Mouse (Mus musculus): ENCODE measurements around the gene Ssc5d. TPM values are rescaled to one million over a fixed set of nuclear protein-coding genes. Genes with fewer than 3 reads are reported as not detected.

The Ssc5d gene
- polyA plus RNA-seq, 2 experiments: 0.03 to 0.12 TPM

DNA sequence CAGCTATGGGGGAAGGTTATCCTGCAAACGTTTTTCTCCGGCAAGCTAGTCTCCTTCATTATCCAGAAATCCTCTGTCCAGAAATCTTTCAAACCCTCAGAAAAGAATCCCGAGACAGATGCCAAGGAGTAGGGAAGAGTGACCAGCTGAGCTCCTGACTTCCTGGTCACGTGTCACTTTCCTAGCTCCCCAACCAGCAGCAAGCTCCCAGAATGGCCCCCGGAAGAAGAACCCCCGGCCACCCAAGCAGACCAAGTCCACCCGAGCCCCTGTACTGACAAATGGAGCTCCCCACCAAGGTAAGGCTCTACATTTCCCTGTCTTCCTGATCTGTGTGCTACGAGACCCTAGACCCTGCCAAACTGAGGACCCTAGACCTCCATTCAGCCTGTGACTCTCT, 2.1 kb downstream of the Ssc5d start:
- no peaks in the 10 kb centered on the region for H3K9me3 ChIP-seq (ENCODE audit: control insufficient read depth, low read length)
- H3K4me2 ChIP-seq (ENCODE audit: low read depth): no peak overlapping the region
- peaks cover 19% of the 10 kb centered on the region for H3K27me3 ChIP-seq (ENCODE audit: control insufficient read depth, insufficient read depth, low read length)
- no peak overlapping the region for H3K4me3 ChIP-seq (ENCODE audit: insufficient read depth in 1 of 2, low read depth in 2 of 2, low read length in 2 of 2)
- no peaks in the 10 kb centered on the region; a peak in 1 of 4 replicates for H3K4me1 ChIP-seq (replicated peaks; ENCODE audit: control insufficient read depth in 2 of 2, insufficient read depth in 2 of 2, low read length in 1 of 2)
- H3K9ac ChIP-seq (replicated peaks): no peak overlapping the region
- no peaks in the 10 kb centered on the region for H3K36me3 ChIP-seq (replicated peaks; ENCODE audit: control insufficient read depth, insufficient read depth, low read depth)
- WGBS (ENCODE audit: insufficient replicate concordance): 42% methylated on average over 8 of the region's 8 CpGs
- DNase-seq (ENCODE audit: low read depth in 3 of 3, low spot score in 3 of 3): no peak
- no peak overlapping the region for H3K27ac ChIP-seq
- TF ChIP-seq CTCF (IDR thresholded peaks at IDR 0.05; ENCODE audit: low read depth): no peak
- TF ChIP-seq EP300 (IDR thresholded peaks at IDR 0.05; ENCODE audit: low read depth): no peak
- ATAC-seq (ENCODE audit: insufficient read depth): no peak

- no peak overlapping the region for H3K27ac ChIP-seq
- H3K4me2 ChIP-seq (ENCODE audit: low read depth): no peak overlapping the region
- ATAC-seq (ENCODE audit: insufficient read depth) (no peak), DNase-seq (ENCODE audit: low read depth in 3 of 3, low spot score in 3 of 3) (no peak)
- H3K4me3 ChIP-seq (ENCODE audit: insufficient read depth in 1 of 2, low read depth in 2 of 2, low read length in 2 of 2): no peak overlapping the region
- no peaks in the 10 kb centered on the region; a peak in 1 of 4 replicates for H3K4me1 ChIP-seq (replicated peaks; ENCODE audit: control insufficient read depth in 2 of 2, insufficient read depth in 2 of 2, low read length in 1 of 2)
- H3K9ac ChIP-seq (replicated peaks): no peak overlapping the region
- H3K36me3 ChIP-seq (replicated peaks; ENCODE audit: control insufficient read depth, insufficient read depth, low read depth): no peaks in the 10 kb centered on the region
- peaks cover 13% of the 10 kb centered on the region for H3K27me3 ChIP-seq (ENCODE audit: control insufficient read depth, insufficient read depth, low read length)
- no peaks in the 10 kb centered on the region for H3K9me3 ChIP-seq (ENCODE audit: control insufficient read depth, low read length)
- TF ChIP-seq CTCF (IDR thresholded peaks at IDR 0.05; ENCODE audit: low read depth) (no peak), EP300 (IDR thresholded peaks at IDR 0.05; ENCODE audit: low read depth) (no peak)
- WGBS (ENCODE audit: insufficient replicate concordance): 66% methylated on average over 17 of the region's 17 CpGs
Observed at GRCm38 (mm10) chr7:4928323-4928722, 2.7 kb downstream of the Ssc5d start.

DNA sequence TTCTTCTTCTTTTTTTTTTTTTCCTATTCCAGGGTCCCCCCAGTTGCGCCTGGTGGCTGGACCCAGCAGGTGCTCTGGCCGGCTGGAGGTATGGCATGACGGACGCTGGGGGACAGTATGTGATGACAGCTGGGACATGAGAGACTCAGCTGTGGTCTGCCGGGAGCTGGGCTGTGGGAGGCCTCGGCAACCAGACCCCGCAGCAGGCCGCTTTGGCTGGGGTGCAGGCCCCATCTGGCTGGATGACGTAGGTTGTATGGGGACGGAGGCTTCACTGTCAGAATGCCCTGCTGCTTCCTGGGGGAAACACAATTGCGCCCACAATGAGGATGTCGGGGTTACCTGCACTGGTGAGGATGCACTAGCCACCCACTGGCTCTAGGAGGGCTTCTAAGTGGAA, 7.5 kb downstream of the Ssc5d start:
- no peak overlapping the region for H3K9ac ChIP-seq (replicated peaks)
- WGBS (ENCODE audit: insufficient replicate concordance): 74% methylated on average over 12 of the region's 12 CpGs
- no peaks in the 10 kb centered on the region for H3K4me1 ChIP-seq (replicated peaks; ENCODE audit: control insufficient read depth in 2 of 2, insufficient read depth in 2 of 2, low read length in 1 of 2)
- H3K36me3 ChIP-seq (replicated peaks; ENCODE audit: control insufficient read depth, insufficient read depth, low read depth): no peaks in the 10 kb centered on the region
- H3K9me3 ChIP-seq (ENCODE audit: control insufficient read depth, low read length): no peaks in the 10 kb centered on the region
- no peak overlapping the region for H3K4me2 ChIP-seq (ENCODE audit: low read depth)
- ATAC-seq (ENCODE audit: insufficient read depth): no peak
- H3K27ac ChIP-seq: no peak overlapping the region
- no peaks in the 10 kb centered on the region for H3K27me3 ChIP-seq (ENCODE audit: control insufficient read depth, insufficient read depth, low read length)
- no peak for DNase-seq (ENCODE audit: low read depth in 3 of 3, low spot score in 3 of 3)
- no peak overlapping the region for H3K4me3 ChIP-seq (ENCODE audit: insufficient read depth in 1 of 2, low read depth in 2 of 2, low read length in 2 of 2)
- TF ChIP-seq EP300 (IDR thresholded peaks at IDR 0.05; ENCODE audit: low read depth) (no peak), CTCF (IDR thresholded peaks at IDR 0.05; ENCODE audit: low read depth) (no peak)

DNA sequence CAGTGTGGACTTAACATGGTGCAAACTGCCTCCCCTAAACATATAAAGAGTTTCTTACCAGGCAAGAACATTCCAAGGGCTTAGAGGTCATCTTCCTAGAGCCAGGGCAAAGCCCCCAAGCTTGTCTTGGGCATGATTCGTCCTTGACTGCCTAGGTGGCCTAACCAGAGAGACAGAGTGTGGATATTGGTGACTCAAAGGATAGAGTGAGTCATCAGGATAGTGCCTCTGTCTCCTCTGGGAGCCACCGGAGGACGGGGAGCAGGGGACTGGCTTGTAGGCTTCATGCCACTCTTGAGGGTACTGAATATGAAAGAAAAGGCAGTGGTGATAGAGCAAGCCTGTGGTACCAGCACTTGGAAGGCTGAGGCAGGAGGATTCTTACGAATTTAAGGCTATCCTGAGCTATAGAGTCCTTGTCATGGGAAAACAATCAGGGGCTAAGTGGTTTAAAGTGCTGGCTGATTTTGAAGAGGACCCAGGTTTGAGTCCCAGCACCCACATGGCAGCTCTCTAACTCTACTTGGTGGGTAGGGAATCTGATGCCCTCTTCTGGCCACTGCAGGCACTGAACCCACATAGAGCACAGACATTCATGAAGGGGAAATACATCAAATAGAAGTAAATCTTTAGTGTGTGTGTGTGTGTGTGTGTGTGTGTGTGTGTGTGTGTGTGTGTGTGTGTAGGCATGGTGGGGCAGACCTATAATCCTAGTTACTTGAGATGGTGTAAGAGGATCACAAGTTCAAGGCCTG, 8.8 kb downstream of the Ssc5d start:
- H3K27me3 ChIP-seq (ENCODE audit: control insufficient read depth, insufficient read depth, low read length): no peaks in the 10 kb centered on the region
- H3K27ac ChIP-seq: no peak overlapping the region
- H3K9ac ChIP-seq (replicated peaks): no peak overlapping the region
- H3K4me2 ChIP-seq (ENCODE audit: low read depth): no peak overlapping the region
- no peaks in the 10 kb centered on the region for H3K36me3 ChIP-seq (replicated peaks; ENCODE audit: control insufficient read depth, insufficient read depth, low read depth)
- no peaks in the 10 kb centered on the region for H3K9me3 ChIP-seq (ENCODE audit: control insufficient read depth, low read length)
- DNase-seq (ENCODE audit: low read depth in 3 of 3, low spot score in 3 of 3) (no peak), ATAC-seq (ENCODE audit: insufficient read depth) (no peak)
- WGBS (ENCODE audit: insufficient replicate concordance): 54% methylated on average over 4 of the region's 4 CpGs
- TF ChIP-seq CTCF (IDR thresholded peaks at IDR 0.05; ENCODE audit: low read depth) (peak; percentile 37), EP300 (IDR thresholded peaks at IDR 0.05; ENCODE audit: low read depth) (no peak)
- no peaks in the 10 kb centered on the region for H3K4me1 ChIP-seq (replicated peaks; ENCODE audit: control insufficient read depth in 2 of 2, insufficient read depth in 2 of 2, low read length in 1 of 2)
- no peak overlapping the region for H3K4me3 ChIP-seq (ENCODE audit: insufficient read depth in 1 of 2, low read depth in 2 of 2, low read length in 2 of 2)

DNA sequence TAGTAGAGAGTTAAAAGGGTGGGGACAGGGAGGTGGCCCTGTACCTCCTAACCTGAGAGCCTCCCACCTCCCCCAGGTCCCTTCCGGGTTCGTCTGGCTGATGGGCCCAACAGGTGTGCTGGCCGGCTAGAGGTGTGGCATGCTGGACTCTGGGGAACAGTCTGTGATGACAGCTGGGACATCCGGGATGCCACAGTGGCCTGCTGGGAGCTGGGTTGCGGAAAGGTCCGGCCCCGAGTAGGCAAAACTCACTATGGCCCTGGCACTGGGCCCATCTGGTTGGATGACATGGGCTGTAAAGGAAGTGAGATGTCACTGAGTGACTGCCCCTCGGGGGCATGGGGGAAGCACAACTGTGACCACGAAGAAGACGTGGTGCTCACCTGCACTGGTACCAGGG, 11.2 kb downstream of the Ssc5d start:
- no peak for DNase-seq (ENCODE audit: low read depth in 3 of 3, low spot score in 3 of 3)
- Histone ChIP-seq H3K4me1 (replicated peaks; ENCODE audit: control insufficient read depth in 2 of 2, insufficient read depth in 2 of 2, low read length in 1 of 2) (no peaks in the 10 kb centered on the region), H3K4me3 (ENCODE audit: insufficient read depth in 1 of 2, low read depth in 2 of 2, low read length in 2 of 2) (no peak overlapping the region), H3K27me3 (ENCODE audit: control insufficient read depth, insufficient read depth, low read length) (no peaks in the 10 kb centered on the region), H3K9me3 (ENCODE audit: control insufficient read depth, low read length) (no peaks in the 10 kb centered on the region), H3K9ac (replicated peaks) (no peak overlapping the region), H3K36me3 (replicated peaks; ENCODE audit: control insufficient read depth, insufficient read depth, low read depth) (no peaks in the 10 kb centered on the region), H3K4me2 (ENCODE audit: low read depth) (no peak overlapping the region), H3K27ac (no peak overlapping the region)
- TF ChIP-seq CTCF (IDR thresholded peaks at IDR 0.05; ENCODE audit: low read depth) (no peak), EP300 (IDR thresholded peaks at IDR 0.05; ENCODE audit: low read depth) (no peak)
- 61% methylated on average over 10 of the region's 10 CpGs for WGBS (ENCODE audit: insufficient replicate concordance)
- ATAC-seq (ENCODE audit: insufficient read depth): no peak

Measured in liver, embryonic 14.5 days (tissue).